Mouse (Mus musculus) brain, embryonic 14.5 days (tissue): ENCODE measurements at regions not wholly inside any gene's neighbourhood (a gene's known extent, or its start where the extent isn't known, plus 50 kb on each side); places are given as distances from the start of the nearest gene placed in this dataset.

Source experiments
- CTCF ChIP-seq: fragments of 200-500 bp; IDR thresholded peaks from 2 replicates; pipeline ENCODE4 v1.5.1; 2012; ENCODE audit warnings: inconsistent platforms, mild to moderate bottlenecking, moderate library complexity, borderline replicate concordance; ENCODE audit not compliant: insufficient read depth, insufficient read length; ENCODE audit errors: extremely low read depth
- POLR2A ChIP-seq: fragments of 200-500 bp; IDR thresholded peaks from 2 replicates; pipeline ENCODE4 v1.6.1; 2012; ENCODE audit warnings: mild to moderate bottlenecking, inconsistent platforms, borderline replicate concordance; ENCODE audit not compliant: poor library complexity, insufficient read depth, insufficient read length, severe bottlenecking; ENCODE audit errors: extremely low read depth

DNA sequence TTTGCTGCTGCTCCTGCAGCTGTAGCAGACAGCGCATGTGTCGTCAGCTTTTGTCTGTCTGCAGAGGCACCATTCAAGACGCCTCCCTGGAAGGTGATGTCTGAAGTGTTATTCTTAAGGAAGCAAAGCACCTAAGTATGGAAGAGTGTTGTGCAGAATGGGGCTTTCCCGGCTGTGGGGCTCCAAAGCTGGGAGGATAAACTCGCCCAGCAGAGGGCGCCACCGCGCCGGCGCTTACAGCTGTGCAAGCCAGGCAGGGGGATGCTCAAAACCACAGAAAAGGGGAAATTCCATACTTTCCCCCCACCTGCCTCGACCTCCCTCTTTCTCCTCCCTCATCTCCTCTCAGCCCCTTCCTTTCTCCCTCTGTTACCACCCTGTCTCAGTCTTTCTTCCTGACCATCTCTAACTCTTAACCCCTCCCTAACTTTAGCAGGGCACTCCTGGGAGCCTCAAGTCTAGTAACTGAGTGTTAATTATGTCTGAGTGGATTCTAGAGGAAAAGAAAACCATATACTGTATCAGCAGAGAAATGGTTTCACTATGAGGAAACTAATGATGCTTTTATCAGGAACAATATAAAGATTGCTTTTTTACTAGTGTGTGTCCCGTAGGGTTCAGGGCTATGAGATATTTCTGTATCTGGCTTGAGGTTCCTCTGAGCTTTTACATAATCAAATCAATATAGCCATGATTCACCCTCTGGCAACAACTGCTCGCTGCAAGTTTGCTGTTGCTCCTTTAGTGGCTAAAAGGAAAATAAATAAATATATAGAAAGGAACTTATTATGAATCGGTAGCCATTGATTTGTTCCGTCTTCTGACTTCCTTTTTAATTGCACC lies 539.5 kb downstream of the Ccdc171 start:
- TF ChIP-seq POLR2A (no peak), CTCF (peak; percentile 90)
